Mouse (Mus musculus): Measurements from ENCODE around the gene Med20. TPM values are rescaled to one million over a fixed set of nuclear protein-coding genes. Genes with fewer than 3 reads are reported as not detected.

Gene Med20
- polyA plus RNA-seq, 1 experiment from 2014 or later, result 48.0 TPM

DNA sequence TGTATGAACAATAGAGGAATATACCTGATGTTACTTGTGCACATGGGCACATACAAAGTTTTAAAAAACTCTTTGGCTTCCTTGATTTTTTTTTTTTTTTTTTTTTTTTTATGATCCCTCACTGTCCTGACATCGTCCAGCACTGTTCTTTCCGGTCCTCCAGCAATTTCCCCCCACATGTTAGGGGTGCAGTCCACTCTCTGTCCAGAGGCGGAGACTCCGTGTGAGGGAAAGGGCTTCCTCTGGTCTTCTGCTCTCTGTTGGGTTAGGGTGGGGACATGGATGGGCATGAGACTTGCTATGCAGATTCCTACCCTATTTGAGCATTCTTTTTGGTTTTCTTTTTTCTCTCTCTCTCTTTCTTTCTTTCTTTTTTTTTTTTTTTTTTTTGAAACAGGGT is 46.5 kb downstream of the Med20 start:
- WGBS, result 85% methylated on average over 4 of the region's 4 CpGs
- no peaks in the 10 kb centered on the region for H3K36me3 ChIP-seq (replicated peaks; ENCODE audit: control insufficient read depth, insufficient read depth, low read depth, low read length)

DNA sequence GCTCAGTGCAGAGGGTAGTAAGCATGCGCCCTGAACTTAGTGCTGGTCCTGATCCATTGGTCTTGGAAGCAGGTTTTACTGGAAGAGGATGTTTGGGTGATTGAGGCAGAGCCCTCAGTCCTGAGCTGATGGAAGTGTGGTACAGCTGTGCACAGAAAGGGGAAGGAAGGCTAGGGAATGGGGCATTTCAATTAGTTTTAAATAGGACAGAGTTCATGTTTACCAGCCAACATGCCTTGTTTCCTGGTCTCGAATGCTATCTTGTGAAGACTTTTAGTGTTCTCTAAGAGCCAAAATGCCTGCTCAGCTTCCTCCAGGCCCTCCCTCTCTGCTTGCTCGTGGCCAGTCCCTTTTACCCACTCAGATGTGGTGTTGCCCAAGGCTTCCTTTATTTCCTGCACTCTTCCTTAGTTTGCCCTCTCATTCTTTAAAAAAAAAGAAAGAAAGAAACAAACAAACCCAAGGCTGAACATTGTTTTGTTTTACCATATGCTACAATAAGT is 47.4 kb downstream of the Med20 start:
- H3K27me3 ChIP-seq (ENCODE audit: control insufficient read depth, insufficient read depth, low read length), result no peaks in the 10 kb centered on the region
- DNase-seq (ENCODE audit: low spot score), result no peak
- H3K27ac ChIP-seq (replicated peaks; ENCODE audit: low read depth, low read length), result no peak overlapping the region
- H3K4me1 ChIP-seq (ENCODE audit: control insufficient read depth, insufficient read depth, low read length), result no peaks in the 10 kb centered on the region
- no peaks in the 10 kb centered on the region for H3K9me3 ChIP-seq (replicated peaks; ENCODE audit: control insufficient read depth, low read length)
- no peak for ATAC-seq (replicated peaks; ENCODE audit: insufficient number of reproducible peaks, low FRiP score, low TSS enrichment, low read depth)
- no peak overlapping the region for H3K4me2 ChIP-seq (ENCODE audit: low read depth, low read length)
- no peaks in the 10 kb centered on the region for H3K36me3 ChIP-seq (replicated peaks; ENCODE audit: control insufficient read depth, insufficient read depth, low read depth, low read length)
- no peak overlapping the region for H3K9ac ChIP-seq (replicated peaks; ENCODE audit: low read length)
- 83% methylated on average over 3 of the region's 3 CpGs for WGBS
- no peak overlapping the region for H3K4me3 ChIP-seq (ENCODE audit: low read depth, low read length)

More for the DNA sequence above, 46.5 kb downstream of the Med20 start:
- Histone ChIP-seq H3K4me3 (ENCODE audit: low read depth, low read length) (no peak overlapping the region), H3K4me2 (ENCODE audit: low read depth, low read length) (no peak overlapping the region), H3K4me1 (ENCODE audit: control insufficient read depth, insufficient read depth, low read length) (no peaks in the 10 kb centered on the region), H3K9ac (replicated peaks; ENCODE audit: low read length) (no peak overlapping the region), H3K9me3 (replicated peaks; ENCODE audit: control insufficient read depth, low read length) (no peaks in the 10 kb centered on the region), H3K27ac (replicated peaks; ENCODE audit: low read depth, low read length) (no peak overlapping the region), H3K27me3 (ENCODE audit: control insufficient read depth, insufficient read depth, low read length) (no peaks in the 10 kb centered on the region)
- DNase-seq (ENCODE audit: low spot score) (no peak), ATAC-seq (replicated peaks; ENCODE audit: insufficient number of reproducible peaks, low FRiP score, low TSS enrichment, low read depth) (no peak)

DNA sequence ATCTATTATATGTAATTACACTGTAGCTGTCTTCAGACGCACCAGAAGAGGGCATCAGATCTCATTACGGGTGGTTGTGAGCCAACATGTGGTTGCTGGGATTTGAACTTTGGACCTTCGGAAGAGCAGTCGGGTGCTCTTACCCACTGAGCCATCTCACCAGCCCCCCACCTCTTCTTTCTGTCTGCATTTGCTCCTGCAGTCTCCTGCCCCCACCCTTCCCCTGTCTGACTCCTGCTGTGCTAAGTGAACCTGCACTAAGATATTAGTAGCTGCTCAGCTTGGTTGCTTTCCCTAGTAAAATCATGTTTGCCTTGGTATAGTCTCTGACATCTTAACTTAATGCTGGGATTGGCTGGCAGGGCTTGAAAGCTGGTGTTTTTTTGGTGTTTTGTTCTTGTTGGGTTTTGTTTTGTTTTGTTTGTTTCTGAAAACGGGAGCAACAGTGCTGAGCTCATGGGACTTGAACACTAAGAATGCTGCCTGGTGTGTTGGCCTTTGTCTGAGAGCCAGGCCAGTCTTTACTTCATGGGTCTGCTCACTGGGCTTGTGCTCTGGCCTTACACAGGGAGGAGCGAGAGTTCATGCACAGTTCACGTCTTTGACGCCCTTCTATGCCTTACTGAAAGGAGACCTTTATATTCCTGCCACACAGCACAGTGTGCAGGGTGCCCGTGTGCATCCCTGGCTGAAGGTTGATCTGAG is 51.8 kb downstream of the Med20 start:
- H3K9me3 ChIP-seq (replicated peaks; ENCODE audit: control insufficient read depth, low read length), result no peaks in the 10 kb centered on the region
- DNase-seq (ENCODE audit: low spot score) (peak; percentile 23), ATAC-seq (replicated peaks; ENCODE audit: insufficient number of reproducible peaks, low FRiP score, low TSS enrichment, low read depth) (peak; percentile 67)
- no peaks in the 10 kb centered on the region for H3K27me3 ChIP-seq (ENCODE audit: control insufficient read depth, insufficient read depth, low read length)
- no peak overlapping the region for H3K9ac ChIP-seq (replicated peaks; ENCODE audit: low read length)
- no peak overlapping the region for H3K27ac ChIP-seq (replicated peaks; ENCODE audit: low read depth, low read length)
- H3K36me3 ChIP-seq (replicated peaks; ENCODE audit: control insufficient read depth, insufficient read depth, low read depth, low read length), result no peaks in the 10 kb centered on the region
- no peak overlapping the region for H3K4me3 ChIP-seq (ENCODE audit: low read depth, low read length)
- H3K4me2 ChIP-seq (ENCODE audit: low read depth, low read length), result no peak overlapping the region
- H3K4me1 ChIP-seq (ENCODE audit: control insufficient read depth, insufficient read depth, low read length), result no peaks in the 10 kb centered on the region
- WGBS, result 55% methylated on average over 9 of the region's 9 CpGs

DNA sequence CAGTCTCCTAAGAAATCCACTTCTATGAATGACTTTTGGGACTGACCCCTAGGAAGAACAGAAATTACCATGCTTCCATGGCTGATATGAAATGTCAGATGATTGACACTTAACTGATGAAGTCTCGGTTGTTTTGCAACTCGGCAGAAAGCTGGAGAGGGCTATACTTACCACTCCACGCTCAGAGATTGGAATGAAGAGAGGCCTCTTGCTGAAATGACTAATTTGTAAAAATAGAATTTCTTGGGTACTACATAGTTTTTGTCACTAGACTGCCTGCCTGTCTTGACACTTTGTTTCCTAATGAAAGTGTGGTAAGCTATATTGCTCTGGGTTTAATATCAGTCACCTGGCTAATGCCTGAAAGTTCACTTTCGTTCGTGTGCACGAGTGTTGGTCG is 53.1 kb downstream of the Med20 start:
- Histone ChIP-seq H3K27me3 (ENCODE audit: control insufficient read depth, insufficient read depth, low read length) (no peaks in the 10 kb centered on the region), H3K36me3 (replicated peaks; ENCODE audit: control insufficient read depth, insufficient read depth, low read depth, low read length) (no peaks in the 10 kb centered on the region), H3K9me3 (replicated peaks; ENCODE audit: control insufficient read depth, low read length) (no peaks in the 10 kb centered on the region), H3K27ac (replicated peaks; ENCODE audit: low read depth, low read length) (no peak overlapping the region), H3K4me2 (ENCODE audit: low read depth, low read length) (no peak overlapping the region), H3K9ac (replicated peaks; ENCODE audit: low read length) (no peak overlapping the region), H3K4me1 (ENCODE audit: control insufficient read depth, insufficient read depth, low read length) (no peaks in the 10 kb centered on the region), H3K4me3 (ENCODE audit: low read depth, low read length) (no peak overlapping the region)
- 90% methylated on average over 7 of the region's 7 CpGs for WGBS
- DNase-seq (ENCODE audit: low spot score) (no peak), ATAC-seq (replicated peaks; ENCODE audit: insufficient number of reproducible peaks, low FRiP score, low TSS enrichment, low read depth) (no peak)

DNA sequence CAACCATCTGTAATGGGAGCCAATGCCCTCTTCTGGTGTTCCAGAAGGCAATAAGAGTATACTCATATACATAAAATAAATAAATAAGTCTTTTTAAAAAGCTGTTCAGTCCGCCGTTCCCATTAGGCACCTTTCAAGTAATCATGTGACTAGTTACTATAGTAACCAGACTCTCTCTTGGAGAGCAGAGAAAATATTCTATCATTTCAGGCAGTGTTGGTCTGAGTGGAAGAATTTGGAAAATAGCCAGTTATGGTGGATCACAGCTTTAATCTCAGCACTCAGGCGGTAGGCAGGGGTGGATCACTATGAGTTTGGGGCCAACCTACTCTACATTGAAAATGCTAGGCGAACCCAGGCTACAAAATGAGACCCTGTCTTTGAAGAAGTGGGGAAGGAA is 57.8 kb downstream of the Med20 start:
- Histone ChIP-seq H3K27ac (replicated peaks; ENCODE audit: low read depth, low read length) (no peak overlapping the region), H3K4me2 (ENCODE audit: low read depth, low read length) (no peak overlapping the region), H3K9me3 (replicated peaks; ENCODE audit: control insufficient read depth, low read length) (no peaks in the 10 kb centered on the region), H3K9ac (replicated peaks; ENCODE audit: low read length) (no peak overlapping the region), H3K4me1 (ENCODE audit: control insufficient read depth, insufficient read depth, low read length) (peaks cover 10% of the 10 kb centered on the region), H3K36me3 (replicated peaks; ENCODE audit: control insufficient read depth, insufficient read depth, low read depth, low read length) (no peaks in the 10 kb centered on the region; the same call in 1 of the 2 replicates), H3K4me3 (ENCODE audit: low read depth, low read length) (no peak overlapping the region), H3K27me3 (ENCODE audit: control insufficient read depth, insufficient read depth, low read length) (no peaks in the 10 kb centered on the region)
- DNase-seq (ENCODE audit: low spot score) (no peak), ATAC-seq (replicated peaks; ENCODE audit: insufficient number of reproducible peaks, low FRiP score, low TSS enrichment, low read depth) (no peak)
- 81% methylated on average over 4 of the region's 4 CpGs for WGBS

DNA sequence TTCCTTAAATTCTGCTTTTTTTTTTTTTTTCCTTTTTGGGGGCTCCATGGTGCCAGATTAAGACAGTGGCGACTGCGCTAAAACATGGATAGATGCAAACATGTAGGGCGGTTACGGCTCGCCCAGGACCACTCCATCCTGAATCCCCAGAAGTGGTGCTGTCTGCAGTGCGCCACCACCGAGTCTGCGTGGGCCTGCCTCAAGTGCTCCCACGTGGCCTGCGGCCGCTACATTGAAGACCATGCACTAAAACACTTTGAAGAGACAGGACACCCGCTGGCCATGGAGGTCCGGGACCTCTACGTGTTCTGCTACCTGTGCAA is 60.6 kb downstream of the Med20 start:
- Histone ChIP-seq H3K4me1 (ENCODE audit: control insufficient read depth, insufficient read depth, low read length) (peaks cover 10% of the 10 kb centered on the region), H3K27ac (replicated peaks; ENCODE audit: low read depth, low read length) (no peak overlapping the region), H3K9ac (replicated peaks; ENCODE audit: low read length) (peak overlapping the region; percentile 61; the same call in 1 of the 2 replicates), H3K4me2 (ENCODE audit: low read depth, low read length) (peak overlapping the region; percentile 88), H3K9me3 (replicated peaks; ENCODE audit: control insufficient read depth, low read length) (no peaks in the 10 kb centered on the region), H3K36me3 (replicated peaks; ENCODE audit: control insufficient read depth, insufficient read depth, low read depth, low read length) (no peaks in the 10 kb centered on the region; the same call in 1 of the 2 replicates), H3K4me3 (ENCODE audit: low read depth, low read length) (peak overlapping the region; percentile 35), H3K27me3 (ENCODE audit: control insufficient read depth, insufficient read depth, low read length) (no peaks in the 10 kb centered on the region)
- peak; percentile 13 for DNase-seq (ENCODE audit: low spot score)
- WGBS, result 6% methylated on average over 14 of the region's 14 CpGs
- ATAC-seq (replicated peaks; ENCODE audit: insufficient number of reproducible peaks, low FRiP score, low TSS enrichment, low read depth), result peak; percentile 42; the same call in 1 of the 2 replicates

DNA sequence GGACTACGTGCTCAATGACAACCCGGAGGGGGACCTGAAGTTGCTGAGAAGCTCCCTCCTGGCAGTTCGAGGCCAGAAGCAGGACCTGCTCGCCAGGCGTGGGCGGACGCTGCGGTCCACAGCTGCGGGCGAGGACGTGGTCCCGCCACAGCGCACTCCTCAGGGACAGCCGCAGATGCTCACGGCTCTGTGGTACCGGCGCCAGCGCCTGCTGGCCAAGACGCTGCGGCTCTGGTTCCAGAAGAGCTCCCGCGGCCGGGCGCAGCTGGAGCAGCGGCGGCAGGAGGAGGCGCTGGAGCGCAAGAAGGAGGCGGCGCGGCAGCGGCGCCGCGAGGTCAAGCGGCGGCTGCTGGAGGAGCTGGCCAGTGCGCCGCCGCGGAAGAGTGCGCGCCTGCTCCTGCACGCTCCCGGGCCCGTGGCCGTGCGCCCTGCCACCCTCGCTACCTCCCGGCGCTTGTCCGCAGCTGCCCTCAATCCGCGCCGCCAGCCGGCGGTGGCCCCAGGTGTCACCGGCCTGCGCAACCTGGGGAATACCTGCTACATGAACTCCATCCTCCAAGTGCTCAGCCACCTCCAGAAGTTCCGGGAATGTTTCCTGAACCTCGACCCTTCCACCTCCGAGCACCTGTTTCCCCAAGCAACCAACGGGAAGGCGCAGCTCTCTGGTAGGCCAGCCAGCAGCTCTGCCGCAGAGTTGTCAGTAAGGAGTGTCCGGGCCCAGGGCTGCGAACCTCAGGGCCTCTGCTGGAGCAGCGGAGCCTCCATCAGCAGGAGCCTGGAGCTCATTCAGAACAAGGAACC is 61.1 kb downstream of the Med20 start:
- H3K9ac ChIP-seq (replicated peaks; ENCODE audit: low read length), result peak overlapping the region; percentile 61
- H3K9me3 ChIP-seq (replicated peaks; ENCODE audit: control insufficient read depth, low read length), result no peaks in the 10 kb centered on the region
- H3K27me3 ChIP-seq (ENCODE audit: control insufficient read depth, insufficient read depth, low read length), result no peaks in the 10 kb centered on the region
- ATAC-seq (replicated peaks; ENCODE audit: insufficient number of reproducible peaks, low FRiP score, low TSS enrichment, low read depth) (peak; percentile 79; the same call in 1 of the 2 replicates), DNase-seq (ENCODE audit: low spot score) (peak; percentile 79)
- no peaks in the 10 kb centered on the region; the same call in 1 of the 2 replicates for H3K36me3 ChIP-seq (replicated peaks; ENCODE audit: control insufficient read depth, insufficient read depth, low read depth, low read length)
- H3K27ac ChIP-seq (replicated peaks; ENCODE audit: low read depth, low read length), result no peak overlapping the region
- H3K4me3 ChIP-seq (ENCODE audit: low read depth, low read length), result peak overlapping the region; percentile 35
- WGBS, result 3% methylated on average over 60 of the region's 68 CpGs
- peaks cover 10% of the 10 kb centered on the region for H3K4me1 ChIP-seq (ENCODE audit: control insufficient read depth, insufficient read depth, low read length)
- peak overlapping the region; percentile 88 for H3K4me2 ChIP-seq (ENCODE audit: low read depth, low read length)
